Mouse (Mus musculus) mesoderm, embryonic 11.5 days (tissue): ENCODE results near the gene Eif4g2.

Experiments used
- DNase-seq: peaks from one replicate; pipeline ENCODE4 v3.0.0-alpha.2; 2012; ENCODE audit warnings: low read depth, low spot score

Gene Eif4g2

DNA sequence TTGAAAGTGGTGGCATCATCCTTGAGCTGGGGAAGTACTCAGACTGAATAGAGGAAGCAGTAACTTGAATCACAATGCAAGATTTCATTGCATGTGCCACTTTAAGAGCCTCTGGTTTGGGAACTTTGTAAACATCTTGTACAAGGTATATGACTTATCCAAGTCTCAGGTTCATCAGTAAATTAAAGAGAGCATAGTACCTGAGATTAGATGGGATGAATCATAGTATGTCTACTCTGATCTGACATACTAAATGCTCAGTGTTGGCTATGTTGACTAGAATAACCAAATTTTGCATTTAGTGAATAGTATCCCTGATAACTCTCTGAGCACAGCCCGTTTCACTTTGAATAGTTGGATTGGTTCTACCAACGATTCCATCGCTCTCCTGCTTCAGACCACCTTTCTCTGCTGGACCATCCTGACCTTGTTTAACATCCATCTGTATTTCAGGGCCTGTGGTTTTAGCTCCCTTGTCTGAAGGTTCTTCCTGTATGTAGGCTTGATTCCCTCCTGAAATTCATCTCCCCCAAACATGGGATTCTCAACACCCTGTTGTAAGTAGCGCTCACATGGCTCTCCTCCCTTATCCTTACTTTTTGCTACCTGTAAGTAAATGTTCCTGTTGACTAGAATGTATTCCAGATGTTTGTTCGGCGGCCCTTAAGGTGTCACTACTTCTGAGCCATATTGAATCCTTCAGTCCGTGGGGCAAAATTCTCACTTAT, 13.2 kb downstream of the Eif4g2 start:
- DNase-seq, result no peak

DNA sequence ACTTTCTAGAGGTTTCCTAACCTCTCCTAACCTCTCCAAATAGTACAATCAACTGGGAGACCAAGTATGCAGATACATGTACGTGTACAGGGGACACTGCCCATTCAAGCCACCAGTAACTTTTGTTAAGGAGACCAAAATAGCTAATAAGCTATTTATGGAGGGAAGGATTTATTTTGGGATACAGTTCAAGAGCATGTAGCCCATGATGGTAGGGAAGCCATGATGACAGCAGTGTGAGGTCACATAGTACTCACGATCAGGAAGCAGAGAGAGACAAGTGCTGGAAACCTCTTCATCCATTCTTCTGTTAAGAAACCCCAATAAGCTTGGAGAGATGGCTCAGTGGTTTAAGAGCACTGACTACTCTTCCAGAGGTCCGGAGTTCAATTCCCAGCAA, 14.6 kb downstream of the Eif4g2 start:
- no peak for DNase-seq

DNA sequence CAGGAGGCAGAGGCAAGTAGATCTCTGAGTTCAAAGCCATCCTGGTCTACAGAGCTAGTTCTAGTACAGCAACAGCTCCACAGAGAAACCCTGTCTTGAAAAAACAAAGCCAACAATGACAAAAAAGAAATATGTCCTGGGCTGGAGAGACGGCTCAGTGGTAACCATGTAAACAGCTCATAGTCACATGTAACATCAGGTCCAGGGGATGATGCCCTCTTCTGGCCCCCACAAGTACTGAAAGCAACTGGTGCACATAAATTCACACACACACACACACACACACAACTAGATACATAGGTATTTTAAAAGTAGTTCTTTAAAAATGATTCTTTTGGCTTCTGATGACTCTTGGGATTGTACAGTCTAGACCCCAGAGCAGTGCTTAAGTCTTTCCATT, 19.9 kb downstream of the Eif4g2 start:
- DNase-seq, result no peak

- no peak for DNase-seq
These were observed 23.3 kb downstream of the Eif4g2 start for GRCm38 (mm10) chr7:111059527-111059926.

DNA sequence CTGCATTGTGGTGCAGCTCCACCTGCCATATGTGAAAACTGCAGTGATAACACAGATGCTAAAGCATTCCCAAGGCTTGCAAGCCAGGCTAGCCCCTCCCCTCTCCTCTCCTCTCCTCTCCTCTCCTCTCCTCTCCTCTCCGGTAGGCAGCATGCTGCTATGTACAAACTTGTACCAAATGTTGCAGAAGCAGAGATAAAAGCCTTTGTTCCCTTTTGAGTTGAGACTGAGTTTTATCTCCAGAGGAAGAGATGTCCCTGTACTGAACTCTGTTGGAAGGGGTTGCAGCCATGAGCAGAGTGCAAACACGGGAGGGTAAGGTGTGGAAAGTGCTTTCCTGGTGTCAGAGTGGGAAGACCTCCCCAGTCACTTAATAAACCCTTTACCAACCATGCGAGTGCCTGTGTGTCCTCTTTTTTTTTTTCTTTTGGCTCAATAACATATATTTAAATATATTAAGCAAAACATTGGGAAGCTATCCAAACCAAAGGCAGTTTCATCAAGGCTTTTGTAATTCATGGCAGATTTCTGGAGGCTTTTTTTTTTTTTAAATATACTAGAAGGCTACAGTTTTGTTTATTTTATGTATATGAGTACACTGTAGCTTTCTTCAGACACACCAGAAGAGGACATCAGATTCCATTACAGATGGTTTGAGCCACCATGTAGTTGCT, 26.7 kb downstream of the Eif4g2 start:
- no peak for DNase-seq

DNA sequence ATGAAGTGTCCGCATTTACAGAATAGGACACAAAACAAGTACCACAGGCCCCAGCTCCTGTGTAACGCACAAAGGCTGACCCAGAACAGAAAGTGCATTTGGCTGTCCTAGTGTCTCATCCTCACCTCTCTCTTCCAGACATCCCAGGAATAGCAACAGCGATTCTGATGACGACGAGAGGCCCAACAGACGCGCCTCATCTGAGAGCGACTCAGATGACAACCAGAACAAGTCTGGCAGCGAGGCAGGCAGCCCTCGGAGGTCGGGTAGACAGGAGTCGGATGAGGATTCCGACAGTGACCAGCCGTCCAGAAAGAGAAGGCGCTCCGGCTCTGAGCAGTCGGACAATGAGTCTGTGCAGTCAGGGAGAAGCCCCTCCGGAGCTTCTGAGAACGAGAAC, 27.6 kb downstream of the Eif4g2 start:
- DNase-seq, result no peak

- DNase-seq, result peak; percentile 59
These were observed 33.0 kb downstream of the Eif4g2 start for GRCm38 (mm10) chr7:111049652-111050421.

DNA sequence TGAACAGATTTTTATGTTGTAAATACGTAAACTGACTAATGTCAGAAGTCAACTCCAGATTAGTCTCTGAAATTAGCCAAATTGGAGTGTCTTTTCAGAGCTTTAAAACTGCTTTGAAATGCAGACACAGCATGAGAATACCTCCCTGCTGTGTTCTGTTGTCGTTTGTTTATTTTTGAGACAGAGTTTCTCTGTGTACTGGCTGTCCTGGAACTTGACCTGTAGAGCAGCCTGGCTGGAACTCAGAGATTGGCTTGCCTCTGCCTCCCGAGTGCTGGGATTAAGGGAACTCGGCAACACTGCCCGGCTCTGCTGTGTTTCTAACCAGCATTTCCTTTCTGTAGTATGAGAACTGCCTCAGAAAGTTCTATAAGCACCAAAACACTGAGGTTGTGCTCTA, 33.9 kb downstream of the Eif4g2 start:
- DNase-seq, result no peak

DNA sequence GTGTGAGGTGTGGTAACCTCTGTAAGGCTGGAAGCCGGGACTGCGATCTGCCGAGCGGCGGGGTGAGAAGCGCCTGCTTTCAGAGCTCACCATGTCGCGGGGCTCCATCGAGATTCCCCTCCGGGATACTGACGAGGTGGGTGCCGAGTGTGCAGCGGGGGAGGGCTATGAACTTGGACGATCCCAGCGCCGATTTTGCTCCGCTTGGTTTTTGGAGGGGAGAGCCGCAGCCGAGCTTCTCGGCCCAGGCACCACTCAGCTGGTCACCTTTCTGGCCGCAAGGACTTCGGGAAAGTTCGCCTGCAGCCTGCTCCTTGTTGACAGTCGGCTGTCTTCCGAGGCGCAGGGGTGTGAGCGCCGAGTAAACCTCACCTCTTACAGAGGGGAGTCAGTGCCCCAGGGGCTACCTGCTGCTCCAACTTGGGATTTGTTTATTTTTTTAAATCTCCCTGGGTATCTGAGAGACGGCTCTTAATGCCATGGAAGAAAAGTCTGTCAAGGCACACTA, 53.7 kb downstream of the Eif4g2 start:
- no peak for DNase-seq

GRCm38 (mm10) chr7:111028281-111029045, 54.4 kb downstream of the Eif4g2 start, which contains the start of gene Ctr9:
Ctr9 (plus strand) TSS chr7:111028951.
- peak; percentile 91 for DNase-seq

DNA sequence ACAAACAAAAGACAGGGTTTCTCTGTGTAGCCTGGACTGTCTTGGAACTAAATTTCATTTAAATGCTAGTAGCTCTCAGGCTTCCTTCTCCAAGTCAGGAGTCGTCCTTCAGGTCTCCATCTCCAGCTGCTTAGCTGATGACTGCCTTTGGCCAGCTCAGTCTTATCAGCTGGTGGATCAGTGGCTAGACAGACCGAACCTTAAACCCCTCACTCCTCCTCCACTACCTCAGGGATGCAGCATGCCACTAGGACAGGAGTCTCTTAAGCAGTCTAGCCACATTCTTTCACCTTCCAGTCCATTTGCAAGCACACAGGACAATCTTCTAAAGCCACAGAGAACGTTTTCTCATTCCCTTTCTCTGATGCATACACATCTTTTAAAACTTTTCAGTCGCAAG, 57.9 kb downstream of the Eif4g2 start:
- DNase-seq, result no peak

DNA sequence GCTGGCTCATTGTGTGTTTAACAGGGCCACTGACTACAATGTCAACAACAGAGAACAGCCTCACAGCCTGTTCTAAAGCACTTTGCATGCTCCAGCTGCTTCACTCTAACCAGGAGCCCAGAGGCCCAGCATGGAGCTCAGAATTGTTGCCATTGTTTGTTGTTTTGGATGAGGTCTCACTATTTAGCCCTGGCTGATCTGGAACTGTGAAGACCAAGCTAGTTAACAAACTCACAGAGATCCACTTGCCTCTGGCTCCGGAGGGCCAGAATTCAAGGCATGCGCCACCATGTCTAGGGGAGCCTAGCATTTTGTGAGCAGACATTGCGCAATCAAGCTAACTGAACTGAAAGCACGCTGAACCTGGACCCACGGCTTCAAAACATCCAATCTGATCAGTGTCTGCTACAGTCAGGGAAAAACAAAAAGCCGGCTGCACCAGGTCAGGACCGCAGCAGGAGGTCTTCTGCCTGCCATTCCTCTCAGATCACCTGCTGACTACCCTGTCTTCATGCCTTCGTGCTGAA, 58.7 kb downstream of the Eif4g2 start:
- peak; percentile 26 for DNase-seq

GRCm38 (mm10) chr7:111020814-111021213, 62.0 kb downstream of the Eif4g2 start:
- DNase-seq, result no peak
